Mouse (Mus musculus): Measurements from ENCODE around the gene Atraid. TPM values are rescaled to one million over a fixed set of nuclear protein-coding genes. Genes with fewer than 3 reads are reported as not detected.

The Atraid gene
- polyA plus RNA-seq, 1 experiment from 2014 or later = 163 TPM

DNA sequence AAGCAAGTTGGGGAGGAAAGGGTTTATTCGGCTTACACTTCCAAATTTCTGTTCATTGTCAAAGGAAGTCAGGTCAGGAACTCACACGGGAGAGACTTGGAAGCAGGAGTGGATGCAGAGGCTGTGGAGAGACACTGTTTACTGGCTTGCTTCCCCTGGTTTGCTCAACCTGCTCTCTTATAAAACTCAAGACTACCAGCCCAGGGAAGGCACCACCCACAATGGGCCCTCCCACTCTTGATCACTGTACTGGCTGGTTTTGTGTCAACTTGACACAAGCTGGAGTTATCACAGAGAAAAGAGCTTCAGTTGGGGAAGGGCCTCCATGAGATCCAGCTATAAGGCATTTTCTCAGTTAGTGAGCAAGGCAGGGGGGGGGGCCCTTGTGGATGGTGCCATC lies 22.9 kb downstream of the Atraid start:
- H3K9me3 ChIP-seq (ENCODE audit: control insufficient read depth, low read length) = no peaks in the 10 kb centered on the region
- no peak overlapping the region for H3K27ac ChIP-seq (replicated peaks; ENCODE audit: low read depth, low read length)
- no peaks in the 10 kb centered on the region for H3K4me1 ChIP-seq (ENCODE audit: control insufficient read depth, insufficient read depth, low read length)
- H3K9ac ChIP-seq (replicated peaks; ENCODE audit: low read length) = no peak overlapping the region
- DNase-seq (no peak), ATAC-seq (ENCODE audit: low FRiP score, low TSS enrichment) (no peak)
- H3K36me3 ChIP-seq (ENCODE audit: control insufficient read depth, insufficient read depth, low read length) = peaks cover 97% of the 10 kb centered on the region
- no peaks in the 10 kb centered on the region for H3K27me3 ChIP-seq (ENCODE audit: control insufficient read depth, insufficient read depth, low read length)
- no peak overlapping the region for H3K4me2 ChIP-seq (ENCODE audit: low read length)
- H3K4me3 ChIP-seq (replicated peaks; ENCODE audit: low read depth, low read length) = no peak overlapping the region
- WGBS = 96% methylated on average over 2 of the region's 2 CpGs

DNA sequence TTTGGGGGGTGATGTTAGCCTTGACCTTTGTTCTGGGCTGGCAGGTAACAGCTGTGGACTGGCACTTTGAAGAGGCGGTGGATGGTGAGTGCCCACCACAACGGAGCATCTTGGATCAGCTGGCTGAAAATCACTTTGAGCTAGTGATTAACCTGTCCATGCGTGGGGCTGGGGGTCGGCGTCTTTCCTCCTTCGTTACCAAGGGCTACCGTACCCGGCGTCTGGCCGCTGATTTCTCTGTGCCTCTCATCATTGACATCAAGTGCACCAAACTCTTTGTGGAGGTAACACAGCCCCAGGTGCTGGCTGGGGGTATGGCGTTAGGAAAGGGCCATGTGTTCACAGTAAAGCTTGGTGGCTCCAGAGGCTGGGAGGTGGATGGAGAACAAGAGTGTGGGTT lies 23.7 kb downstream of the Atraid start:
- H3K27ac ChIP-seq (replicated peaks; ENCODE audit: low read depth, low read length) = no peak overlapping the region
- no peak overlapping the region for H3K4me3 ChIP-seq (replicated peaks; ENCODE audit: low read depth, low read length)
- no peak for DNase-seq
- no peak overlapping the region for H3K4me2 ChIP-seq (ENCODE audit: low read length)
- peaks cover 96% of the 10 kb centered on the region for H3K36me3 ChIP-seq (ENCODE audit: control insufficient read depth, insufficient read depth, low read length)
- WGBS = 96% methylated on average over 11 of the region's 11 CpGs
- no peak for ATAC-seq (ENCODE audit: low FRiP score, low TSS enrichment)
- no peaks in the 10 kb centered on the region for H3K27me3 ChIP-seq (ENCODE audit: control insufficient read depth, insufficient read depth, low read length)
- H3K9ac ChIP-seq (replicated peaks; ENCODE audit: low read length) = no peak overlapping the region
- no peaks in the 10 kb centered on the region for H3K9me3 ChIP-seq (ENCODE audit: control insufficient read depth, low read length)
- H3K4me1 ChIP-seq (ENCODE audit: control insufficient read depth, insufficient read depth, low read length) = no peaks in the 10 kb centered on the region

DNA sequence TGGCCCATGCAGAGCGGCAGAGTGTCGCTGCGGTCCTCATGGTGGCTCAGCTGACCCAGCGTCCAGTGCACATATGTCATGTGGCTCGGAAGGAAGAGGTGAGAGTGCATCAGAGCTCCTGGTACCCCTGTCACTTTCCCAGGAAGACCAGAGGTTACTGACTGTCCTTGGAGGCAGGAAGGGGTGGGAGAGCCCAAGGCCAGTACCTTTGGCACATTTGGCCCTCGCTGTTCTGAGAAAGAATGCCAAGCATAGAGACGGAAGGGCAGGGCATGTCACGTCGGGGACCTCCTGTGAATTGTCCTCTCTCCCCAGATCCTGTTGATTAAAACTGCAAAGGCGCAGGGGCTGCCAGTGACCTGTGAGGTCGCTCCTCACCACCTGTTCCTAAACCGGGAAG lies 25.1 kb downstream of the Atraid start:
- Histone ChIP-seq H3K4me3 (replicated peaks; ENCODE audit: low read depth, low read length) (no peak overlapping the region), H3K9ac (replicated peaks; ENCODE audit: low read length) (no peak overlapping the region), H3K27ac (replicated peaks; ENCODE audit: low read depth, low read length) (no peak overlapping the region), H3K4me1 (ENCODE audit: control insufficient read depth, insufficient read depth, low read length) (no peaks in the 10 kb centered on the region), H3K4me2 (ENCODE audit: low read length) (no peak overlapping the region), H3K9me3 (ENCODE audit: control insufficient read depth, low read length) (no peaks in the 10 kb centered on the region), H3K27me3 (ENCODE audit: control insufficient read depth, insufficient read depth, low read length) (no peaks in the 10 kb centered on the region), H3K36me3 (ENCODE audit: control insufficient read depth, insufficient read depth, low read length) (peaks cover 96% of the 10 kb centered on the region)
- ATAC-seq (ENCODE audit: low FRiP score, low TSS enrichment) = no peak
- 96% methylated on average over 12 of the region's 12 CpGs for WGBS
- no peak for DNase-seq

GRCm38 (mm10) chr5:31076346-31076745 lies 28.2 kb downstream of the Atraid start:
- H3K36me3 ChIP-seq (ENCODE audit: control insufficient read depth, insufficient read depth, low read length) = peaks cover 75% of the 10 kb centered on the region
- no peak for ATAC-seq (ENCODE audit: low FRiP score, low TSS enrichment)

DNA sequence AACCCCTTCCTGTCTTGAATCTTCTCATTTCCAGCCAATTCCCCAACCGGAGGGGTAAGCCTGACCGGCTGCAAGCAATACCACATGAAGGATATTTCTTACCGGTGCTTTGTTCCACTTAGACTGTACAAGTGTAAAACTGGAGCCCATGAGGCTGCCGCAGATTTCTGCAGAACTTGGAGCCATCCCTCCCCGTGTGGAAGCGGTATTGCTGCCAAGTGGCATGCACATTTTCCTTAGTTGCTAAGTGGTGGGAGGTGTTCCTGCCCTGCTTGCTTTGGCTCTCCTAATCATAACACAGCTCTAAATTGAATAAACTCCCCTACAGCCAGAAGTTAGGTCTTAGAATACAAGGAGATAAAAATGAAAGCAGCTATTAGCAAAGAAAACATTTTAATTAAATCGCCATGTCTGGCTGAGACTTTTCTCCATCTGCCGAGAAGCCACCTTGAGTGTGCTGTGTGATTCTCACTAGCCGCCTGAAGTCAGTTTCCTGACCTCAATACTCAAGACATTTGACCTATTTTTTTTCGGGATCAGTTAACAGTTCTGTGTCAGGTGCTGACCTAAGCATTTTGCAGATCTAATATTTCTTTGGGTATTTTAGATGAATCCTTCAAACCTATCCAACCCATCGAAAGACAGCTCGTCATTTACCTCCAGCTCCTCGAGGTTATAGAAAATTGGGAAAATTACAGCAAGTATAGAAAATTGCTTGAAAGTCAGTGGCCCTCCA lies 32.1 kb downstream of the Atraid start:
- Histone ChIP-seq H3K27me3 (ENCODE audit: control insufficient read depth, insufficient read depth, low read length) (no peaks in the 10 kb centered on the region), H3K9ac (replicated peaks; ENCODE audit: low read length) (no peak overlapping the region), H3K9me3 (ENCODE audit: control insufficient read depth, low read length) (no peaks in the 10 kb centered on the region), H3K36me3 (ENCODE audit: control insufficient read depth, insufficient read depth, low read length) (peaks cover 39% of the 10 kb centered on the region), H3K4me1 (ENCODE audit: control insufficient read depth, insufficient read depth, low read length) (peaks cover 7% of the 10 kb centered on the region), H3K4me3 (replicated peaks; ENCODE audit: low read depth, low read length) (no peak overlapping the region), H3K4me2 (ENCODE audit: low read length) (no peak overlapping the region), H3K27ac (replicated peaks; ENCODE audit: low read depth, low read length) (no peak overlapping the region)
- DNase-seq (no peak), ATAC-seq (ENCODE audit: low FRiP score, low TSS enrichment) (no peak)
- 89% methylated on average over 13 of the region's 13 CpGs for WGBS

More at GRCm38 (mm10) chr5:31076346-31076745, 28.2 kb downstream of the Atraid start:
- H3K27me3 ChIP-seq (ENCODE audit: control insufficient read depth, insufficient read depth, low read length) = no peaks in the 10 kb centered on the region
- H3K4me2 ChIP-seq (ENCODE audit: low read length) = no peak overlapping the region
- no peak for DNase-seq
- H3K4me1 ChIP-seq (ENCODE audit: control insufficient read depth, insufficient read depth, low read length) = no peaks in the 10 kb centered on the region
- H3K9me3 ChIP-seq (ENCODE audit: control insufficient read depth, low read length) = no peaks in the 10 kb centered on the region
- H3K4me3 ChIP-seq (replicated peaks; ENCODE audit: low read depth, low read length) = no peak overlapping the region
- H3K27ac ChIP-seq (replicated peaks; ENCODE audit: low read depth, low read length) = no peak overlapping the region
- no peak overlapping the region for H3K9ac ChIP-seq (replicated peaks; ENCODE audit: low read length)
- 91% methylated on average over 13 of the region's 13 CpGs for WGBS

DNA sequence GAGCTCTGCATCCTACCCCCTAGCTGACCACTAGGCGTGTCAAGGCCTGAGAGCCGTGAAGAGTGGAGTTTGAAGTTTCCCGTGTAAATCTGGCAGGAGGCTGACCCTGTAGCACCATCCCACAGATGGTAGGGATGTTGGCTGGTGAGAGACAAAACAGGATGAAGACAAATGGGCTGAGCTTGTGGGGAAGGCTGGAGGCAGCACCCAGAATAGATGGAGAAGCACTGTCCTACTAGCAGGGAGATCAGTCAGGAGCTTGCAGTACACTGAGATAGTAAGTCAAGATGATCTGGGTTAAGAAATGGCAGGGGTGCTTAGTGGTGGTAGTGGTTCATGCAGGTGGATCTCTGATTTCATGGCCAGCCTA lies 32.7 kb downstream of the Atraid start:
- H3K4me2 ChIP-seq (ENCODE audit: low read length) = no peak overlapping the region
- DNase-seq = no peak
- no peak for ATAC-seq (ENCODE audit: low FRiP score, low TSS enrichment)

DNA sequence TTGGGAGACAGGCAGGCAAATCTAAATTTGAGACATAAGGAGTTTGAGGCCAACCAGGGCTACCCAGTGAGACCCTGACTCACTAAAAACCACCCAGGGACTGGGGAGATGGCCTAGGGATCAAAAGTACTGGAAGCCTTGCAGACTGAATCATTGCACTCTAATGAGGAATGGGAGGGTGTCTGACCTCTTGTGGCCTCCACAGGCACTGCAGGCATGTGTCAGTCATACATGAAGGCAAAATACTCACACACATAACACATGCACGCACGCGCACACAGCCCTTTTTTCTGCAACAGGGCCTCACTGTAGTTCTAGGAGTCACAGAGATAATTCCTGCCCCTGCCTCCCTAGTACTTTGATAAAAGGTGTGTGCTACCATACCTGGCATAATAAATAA lies 33.3 kb downstream of the Atraid start:
- 69% methylated on average over 3 of the region's 3 CpGs for WGBS
- no peak overlapping the region for H3K27ac ChIP-seq (replicated peaks; ENCODE audit: low read depth, low read length)
- peak; percentile 69 for DNase-seq

More for the DNA sequence above, 32.7 kb downstream of the Atraid start:
- no peak overlapping the region for H3K4me3 ChIP-seq (replicated peaks; ENCODE audit: low read depth, low read length)
- H3K36me3 ChIP-seq (ENCODE audit: control insufficient read depth, insufficient read depth, low read length) = peaks cover 33% of the 10 kb centered on the region
- no peaks in the 10 kb centered on the region for H3K27me3 ChIP-seq (ENCODE audit: control insufficient read depth, insufficient read depth, low read length)
- no peaks in the 10 kb centered on the region for H3K9me3 ChIP-seq (ENCODE audit: control insufficient read depth, low read length)
- peaks cover 7% of the 10 kb centered on the region for H3K4me1 ChIP-seq (ENCODE audit: control insufficient read depth, insufficient read depth, low read length)
- H3K27ac ChIP-seq (replicated peaks; ENCODE audit: low read depth, low read length) = no peak overlapping the region
- WGBS = 82% methylated on average over 3 of the region's 3 CpGs
- no peak overlapping the region for H3K9ac ChIP-seq (replicated peaks; ENCODE audit: low read length)

GRCm38 (mm10) chr5:31082355-31082754 lies 34.2 kb downstream of the Atraid start:
- no peak for ATAC-seq (ENCODE audit: low FRiP score, low TSS enrichment)
- H3K4me2 ChIP-seq (ENCODE audit: low read length) = 0 out of 2 replicates have a peak overlapping the region, but pooled peaks have one; percentile 7
- H3K4me1 ChIP-seq (ENCODE audit: control insufficient read depth, insufficient read depth, low read length) = peaks cover 7% of the 10 kb centered on the region
- H3K27ac ChIP-seq (replicated peaks; ENCODE audit: low read depth, low read length) = peak overlapping the region; percentile 70; the same call in 1 of the 2 replicates
- H3K4me3 ChIP-seq (replicated peaks; ENCODE audit: low read depth, low read length) = no peak overlapping the region
- H3K36me3 ChIP-seq (ENCODE audit: control insufficient read depth, insufficient read depth, low read length) = peaks cover 18% of the 10 kb centered on the region
- H3K9me3 ChIP-seq (ENCODE audit: control insufficient read depth, low read length) = no peaks in the 10 kb centered on the region
- no peak overlapping the region for H3K9ac ChIP-seq (replicated peaks; ENCODE audit: low read length)
- peak; percentile 75 for DNase-seq
- H3K27me3 ChIP-seq (ENCODE audit: control insufficient read depth, insufficient read depth, low read length) = no peaks in the 10 kb centered on the region
- WGBS = 15% methylated on average over 5 of the region's 5 CpGs

More for the DNA sequence above, 33.3 kb downstream of the Atraid start:
- H3K36me3 ChIP-seq (ENCODE audit: control insufficient read depth, insufficient read depth, low read length) = peaks cover 27% of the 10 kb centered on the region
- peaks cover 7% of the 10 kb centered on the region for H3K4me1 ChIP-seq (ENCODE audit: control insufficient read depth, insufficient read depth, low read length)
- H3K4me3 ChIP-seq (replicated peaks; ENCODE audit: low read depth, low read length) = no peak overlapping the region
- H3K9ac ChIP-seq (replicated peaks; ENCODE audit: low read length) = no peak overlapping the region
- no peaks in the 10 kb centered on the region for H3K9me3 ChIP-seq (ENCODE audit: control insufficient read depth, low read length)
- no peaks in the 10 kb centered on the region for H3K27me3 ChIP-seq (ENCODE audit: control insufficient read depth, insufficient read depth, low read length)
- no peak overlapping the region for H3K4me2 ChIP-seq (ENCODE audit: low read length)
- ATAC-seq (ENCODE audit: low FRiP score, low TSS enrichment) = no peak
